Mouse (Mus musculus) cerebellum, adult 18-20 months (tissue): Measurements from ENCODE around the gene Egfl7.

Source experiments
- DNase-seq, 2 experiments: peaks; one replicate each; pipeline ENCODE4 v3.0.0; 2021

Egfl7 gene

DNA sequence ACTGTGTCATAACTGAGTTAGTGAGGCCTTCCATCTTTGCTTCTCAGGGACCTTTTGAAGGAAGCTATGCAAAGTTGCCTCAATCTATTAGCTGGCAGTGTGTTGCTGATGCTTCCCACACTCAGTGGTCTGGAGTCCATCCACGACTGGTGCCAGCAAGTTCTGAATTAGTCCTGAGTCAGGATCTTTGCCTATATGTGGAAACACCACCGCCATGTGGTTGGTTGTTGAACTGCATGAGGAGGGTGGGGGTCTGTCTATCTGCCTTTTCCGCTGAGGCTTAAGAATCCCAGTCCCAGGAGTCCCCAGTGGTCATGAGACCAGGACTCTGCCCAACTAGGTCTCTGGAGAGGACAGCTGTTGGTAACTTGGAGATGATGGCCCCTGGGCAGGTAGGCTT, 9.8 kb upstream of the Egfl7 start:
- DNase-seq, result peak; percentile 26 to 33

DNA sequence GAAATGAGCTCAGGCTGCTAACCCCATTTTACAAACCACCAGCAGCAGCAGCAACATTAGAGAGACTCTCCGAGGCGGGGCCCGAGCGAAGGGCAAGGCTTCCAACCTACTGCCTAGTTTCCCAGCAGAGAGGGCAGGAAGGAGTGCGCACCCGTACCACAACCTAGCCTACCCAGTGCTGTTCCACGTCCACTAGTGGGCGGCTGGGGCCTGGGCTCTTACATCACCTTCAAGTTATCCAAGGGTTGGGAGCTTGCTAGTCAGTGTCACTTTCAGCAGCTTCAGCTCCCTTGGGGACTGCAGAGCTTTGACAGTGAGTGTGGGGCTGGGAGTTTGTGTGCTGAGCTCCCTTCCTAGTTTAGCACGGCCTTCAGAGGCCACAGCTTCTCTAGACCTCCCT, 8.4 kb upstream of the Egfl7 start:
- DNase-seq, result no peak

DNA sequence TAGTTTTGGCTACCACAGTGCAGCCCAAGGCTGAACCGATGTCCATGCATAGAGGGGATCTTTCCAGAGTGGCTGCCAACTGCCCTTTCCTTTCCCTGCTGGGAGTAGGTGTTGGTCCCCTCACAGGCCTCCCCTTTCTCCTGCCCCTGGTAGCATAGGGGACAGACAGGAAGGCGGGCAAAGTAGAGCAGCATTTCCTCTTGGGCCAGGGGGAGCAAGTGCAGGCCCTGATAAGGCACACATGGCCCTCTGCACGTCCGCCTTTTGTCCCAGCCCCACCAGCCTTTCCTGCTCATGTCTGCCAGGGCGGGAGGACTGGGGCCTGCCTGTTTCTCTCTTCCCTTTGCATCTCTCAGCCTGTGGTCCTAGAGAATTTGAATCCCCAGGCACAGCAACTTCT, 8.0 kb upstream of the Egfl7 start:
- DNase-seq, result no peak

DNA sequence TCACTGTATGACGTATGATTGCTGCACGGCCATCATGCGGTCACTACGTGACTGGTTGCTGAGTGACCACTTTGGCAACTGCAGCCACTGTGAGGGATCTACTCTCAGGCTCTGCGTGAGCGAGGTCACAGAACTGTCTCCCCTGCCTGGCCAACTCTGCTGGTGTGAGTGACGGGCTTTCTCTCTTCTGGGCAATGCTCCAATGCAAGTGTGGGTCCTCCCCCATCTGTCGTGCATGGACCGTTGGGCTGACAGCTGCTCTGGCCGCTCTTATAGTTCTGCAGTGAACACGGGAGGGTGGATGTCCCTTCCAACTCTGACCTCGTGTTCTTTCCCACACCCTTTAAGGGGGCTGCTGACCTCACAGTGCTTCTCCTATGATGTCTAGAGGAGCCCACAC, 6.4 kb upstream of the Egfl7 start:
- no peak for DNase-seq

DNA sequence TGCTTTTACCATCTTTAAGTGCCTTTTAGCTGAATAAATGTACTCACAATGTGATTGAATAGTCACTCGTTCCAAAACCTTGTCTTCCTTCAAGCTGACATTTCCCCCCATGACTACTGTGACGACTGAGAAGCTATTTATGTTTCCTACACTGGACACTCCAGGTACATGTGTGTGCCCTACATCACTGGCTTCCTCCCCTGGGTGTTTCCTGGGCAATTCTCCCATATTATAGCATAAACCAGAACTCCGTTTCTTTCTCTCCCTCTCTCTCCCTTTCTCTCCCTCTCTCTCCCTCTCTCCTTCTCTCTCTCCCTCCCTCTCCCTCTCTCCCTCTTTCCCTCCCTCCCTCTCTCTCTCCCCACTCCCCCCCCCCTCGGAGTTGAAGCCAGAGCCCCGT, 6.0 kb upstream of the Egfl7 start:
- DNase-seq, result no peak

DNA sequence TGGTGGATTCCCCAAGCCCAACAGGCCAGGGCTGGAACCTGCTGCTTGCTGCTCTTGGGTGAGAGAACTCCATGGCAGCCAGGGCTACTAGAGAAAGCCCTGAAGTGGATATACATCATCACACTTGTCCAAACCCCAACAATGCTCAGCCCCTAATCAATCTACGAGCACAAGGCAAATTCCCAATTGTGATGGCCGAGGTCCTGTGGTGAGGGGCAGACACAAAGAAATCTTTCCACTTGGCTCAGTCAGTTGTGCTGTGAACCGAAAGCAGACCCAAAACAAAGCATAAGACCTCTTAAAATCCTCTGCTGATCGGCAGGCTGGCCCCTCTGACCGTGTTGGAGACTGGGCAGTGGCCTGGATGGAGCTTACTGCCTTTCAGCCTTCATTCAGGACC, 5.0 kb upstream of the Egfl7 start:
- no peak for DNase-seq

DNA sequence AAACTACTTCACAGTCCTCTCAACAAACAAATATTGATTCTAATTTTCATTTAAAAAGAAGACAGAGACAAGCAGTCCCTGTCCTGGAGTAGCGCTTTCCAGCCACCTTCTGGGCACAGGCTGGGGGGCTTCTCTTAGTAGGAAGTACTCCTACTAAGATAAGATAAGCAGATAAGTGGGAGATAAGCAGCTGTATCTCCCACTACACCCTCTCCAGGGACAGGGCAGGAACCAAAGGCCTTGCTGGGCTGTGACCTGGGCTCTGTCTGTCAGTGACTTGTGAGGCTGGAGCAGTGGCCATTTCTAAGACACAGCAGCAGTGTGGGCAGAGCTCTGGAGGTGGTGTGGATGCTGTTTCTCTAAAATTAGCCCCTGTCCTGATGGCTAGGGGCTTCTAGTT, 4.4 kb upstream of the Egfl7 start:
- no peak for DNase-seq

DNA sequence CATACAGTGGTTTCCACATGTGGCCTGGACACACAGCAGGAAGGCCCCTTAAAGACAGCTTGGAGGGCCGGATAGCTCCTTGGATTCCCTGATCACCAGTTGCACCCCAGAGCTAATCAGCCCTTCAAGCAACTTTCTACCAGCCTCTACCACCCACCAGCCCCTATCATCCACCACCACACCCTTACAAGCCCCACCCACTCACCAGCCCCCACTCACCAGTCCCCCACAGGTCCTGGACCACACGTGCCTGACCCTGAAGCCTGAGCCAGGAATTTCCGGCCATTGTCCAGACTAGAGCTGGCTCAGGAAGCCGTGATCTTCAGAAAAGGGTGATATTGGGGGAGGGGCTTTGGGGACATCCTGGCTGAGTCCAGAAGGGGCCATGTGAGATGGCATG, 3.9 kb upstream of the Egfl7 start:
- DNase-seq, result no peak

DNA sequence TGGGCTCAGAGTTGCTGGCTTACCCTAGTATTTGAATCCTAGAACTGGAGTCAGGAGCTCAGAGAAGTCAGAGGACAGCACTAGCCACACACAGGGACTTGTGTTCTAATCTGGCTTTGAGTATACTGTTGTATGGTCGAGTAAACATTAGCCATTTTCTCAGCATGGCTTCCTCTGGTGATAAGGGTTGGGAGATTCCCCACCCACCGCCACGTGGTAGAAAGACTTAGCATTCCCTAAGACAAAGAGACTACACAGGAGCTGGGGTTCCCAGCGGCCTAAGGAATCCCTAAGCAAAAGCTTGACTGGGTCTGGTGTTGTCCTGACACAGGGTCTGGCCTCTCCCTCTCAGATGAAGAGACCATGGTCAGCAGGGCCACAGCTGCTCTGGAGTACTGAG, 3.4 kb upstream of the Egfl7 start:
- DNase-seq, result no peak

DNA sequence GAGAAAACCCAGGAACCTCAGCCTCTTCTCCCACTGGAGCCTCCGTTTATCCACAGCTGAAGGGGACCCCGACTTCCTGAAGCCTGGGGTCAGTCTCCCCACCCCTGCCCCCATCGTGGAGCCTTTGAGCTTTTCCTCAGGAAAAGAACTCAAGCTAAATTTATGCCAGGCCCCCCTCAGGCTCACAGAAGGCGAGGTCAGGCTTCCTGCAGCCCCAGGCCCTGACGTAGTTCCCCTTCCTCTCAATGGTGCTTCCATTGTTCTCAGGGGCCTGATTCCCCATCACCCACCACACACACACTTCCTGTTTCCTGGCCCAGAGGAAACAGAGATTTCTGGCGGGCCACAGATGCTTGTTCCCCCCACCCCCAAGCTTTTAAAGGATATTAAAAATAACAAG, 1.4 kb upstream of the Egfl7 start:
- no peak for DNase-seq

DNA sequence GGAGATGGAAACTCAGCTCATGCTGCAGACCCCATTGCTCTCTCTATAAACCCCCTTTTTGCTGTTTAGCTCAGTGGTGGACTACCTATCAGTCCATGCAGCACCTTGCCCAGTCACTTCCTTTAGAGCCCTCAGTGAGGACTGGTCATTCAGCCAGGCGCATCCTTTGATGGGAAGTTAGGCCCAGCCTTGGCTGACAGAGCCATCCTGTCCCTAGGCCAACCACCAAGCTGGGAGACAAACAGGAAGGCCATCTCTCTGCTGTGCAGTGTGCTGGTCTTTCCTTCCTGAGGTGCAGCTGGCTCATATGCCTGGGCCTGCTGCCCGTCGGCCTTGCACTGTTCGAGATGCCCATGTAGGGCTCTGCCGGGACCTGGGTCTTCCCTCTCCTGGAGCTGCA, 937 bp downstream of the Egfl7 start:
- DNase-seq, result no peak

DNA sequence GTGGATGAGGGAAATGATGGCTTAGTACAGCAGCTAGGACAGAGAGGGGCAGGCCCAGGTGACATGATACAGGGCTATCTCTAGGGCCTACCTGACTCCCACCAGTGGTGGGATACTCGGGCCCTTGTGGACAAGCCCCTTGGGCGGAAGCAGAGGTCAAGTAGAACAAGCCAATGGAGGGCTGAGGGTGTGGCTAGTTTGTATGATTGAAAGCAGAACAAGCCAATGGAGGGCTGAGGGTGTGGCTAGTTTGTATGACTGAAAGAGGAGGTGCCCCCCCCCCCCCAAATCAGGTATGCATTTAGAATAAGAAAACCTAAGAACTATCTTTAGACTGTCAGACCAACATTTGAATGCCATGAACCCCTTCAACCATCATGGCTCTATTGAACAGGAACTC, 2.4 kb downstream of the Egfl7 start:
- DNase-seq, result no peak

DNA sequence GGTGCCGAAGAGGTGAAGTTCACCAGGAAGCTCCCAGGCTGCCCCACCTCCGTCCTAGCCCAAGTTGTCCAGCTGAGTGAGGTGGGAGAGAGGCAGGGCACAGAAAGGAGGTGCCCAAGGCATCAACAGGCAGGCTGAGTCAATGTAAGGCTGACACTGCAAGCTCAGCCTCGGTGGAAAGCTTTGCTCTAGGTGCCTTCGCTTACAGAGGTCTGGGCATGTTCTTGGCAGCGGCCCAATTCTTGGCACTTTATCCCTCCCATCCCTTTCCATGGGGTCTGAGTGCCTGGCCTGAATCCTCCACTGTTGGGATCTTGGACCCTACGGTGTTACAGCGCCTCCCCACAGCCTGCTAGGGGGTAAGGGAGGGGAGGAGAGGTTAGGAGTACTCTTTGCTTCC, 2.9 kb downstream of the Egfl7 start:
- no peak for DNase-seq

DNA sequence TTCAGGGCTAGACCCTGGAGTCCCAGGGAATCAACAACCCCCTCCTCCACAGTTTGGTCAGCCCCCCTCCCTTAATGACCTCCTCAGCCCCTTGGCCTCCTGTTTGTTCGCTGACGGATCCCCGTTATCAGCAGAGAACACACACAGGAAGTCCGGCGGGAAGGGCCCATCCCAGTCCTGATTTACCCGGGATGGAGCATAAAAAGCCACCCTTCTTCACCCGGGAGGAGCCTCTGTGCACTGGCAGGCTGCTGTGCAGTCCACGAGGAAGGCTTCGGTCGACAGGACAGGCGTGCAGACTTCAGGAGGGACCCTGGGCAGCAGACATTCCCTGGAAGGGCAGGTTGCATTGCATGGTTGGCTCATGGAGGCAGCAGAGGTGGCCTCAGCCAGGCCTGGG, 3.8 kb downstream of the Egfl7 start:
- DNase-seq, result no peak

DNA sequence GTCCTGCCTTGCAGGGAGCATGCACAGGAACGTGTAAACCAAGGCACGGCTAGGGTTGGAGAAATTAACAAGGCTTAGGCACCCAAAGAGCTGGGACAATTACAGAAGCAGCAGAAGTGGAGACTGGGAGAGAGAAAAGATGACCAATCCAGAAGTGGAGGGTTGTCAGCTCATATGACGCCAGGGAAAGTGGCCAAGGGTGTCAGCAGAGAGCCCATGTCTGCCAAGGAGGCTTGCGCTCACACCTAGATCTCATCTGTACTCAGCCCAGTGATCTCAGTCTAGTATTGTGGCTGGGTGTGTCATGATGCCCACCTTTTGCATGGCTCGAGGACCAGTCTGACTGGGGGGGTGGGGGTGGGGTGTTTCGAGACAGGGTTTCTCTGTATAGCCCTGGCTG, 5.9 kb downstream of the Egfl7 start:
- peak in 1 of 2 experiments; percentile 13 for DNase-seq

DNA sequence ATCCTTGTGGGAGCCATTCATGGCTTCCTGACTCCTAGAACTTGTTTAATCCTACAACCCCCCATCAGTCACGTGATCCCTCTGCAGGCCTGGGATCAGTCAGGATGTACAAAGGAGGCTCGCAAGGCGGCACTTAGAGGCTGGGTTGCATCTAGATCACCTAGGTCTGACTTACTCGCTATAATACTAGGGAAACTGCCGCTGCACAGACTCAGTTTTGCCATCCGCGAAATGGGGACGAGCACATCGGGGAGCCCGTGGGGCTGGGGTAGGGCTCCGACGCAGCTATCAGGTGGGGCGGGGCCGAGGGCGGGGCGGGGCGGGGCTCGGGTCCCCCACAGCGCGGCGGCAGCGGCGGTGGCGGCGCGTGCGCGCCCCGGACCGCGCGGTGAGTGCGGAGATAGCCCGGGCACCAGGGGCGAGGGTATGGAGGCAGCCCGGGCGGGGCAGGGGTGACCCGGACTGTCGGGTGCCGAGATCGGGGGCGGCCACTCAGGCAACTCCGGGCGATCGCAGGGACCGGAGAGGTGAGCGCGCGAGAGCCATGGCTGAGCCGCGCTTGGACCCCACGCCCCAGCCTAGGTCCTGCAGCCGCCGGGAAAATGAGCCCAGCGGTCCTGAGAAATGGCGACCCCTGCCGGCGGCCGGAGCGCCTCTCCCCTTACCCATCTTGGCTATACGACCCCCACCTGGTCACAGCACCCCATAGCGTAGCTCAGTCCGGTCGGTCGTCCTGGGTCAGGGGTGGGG, 6.7 kb downstream of the Egfl7 start, which contains the start of gene Gm20532:
TSS of gene Gm20532 (plus strand) at position 346 of the 750 bp plus-strand sequence.
- peak; percentile 50 to 74 for DNase-seq

DNA sequence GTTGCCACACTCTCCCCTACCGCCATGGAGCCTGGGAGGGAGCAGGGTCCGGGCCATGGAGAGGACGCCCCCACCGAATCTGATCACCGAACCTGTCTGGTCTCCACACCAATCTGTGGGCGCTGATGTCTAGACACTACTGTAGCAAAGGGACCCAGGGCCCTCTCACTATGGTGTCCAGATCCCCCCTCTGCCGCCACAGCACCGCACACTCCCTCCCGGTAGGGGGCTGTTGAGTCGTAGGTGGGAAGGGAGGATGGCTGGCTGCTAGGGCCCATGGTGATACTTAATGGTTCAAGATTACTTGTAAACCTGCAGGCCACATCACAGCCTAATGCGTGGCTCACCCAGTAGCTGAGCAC, 7.2 kb downstream of the Egfl7 start:
- no peak for DNase-seq

DNA sequence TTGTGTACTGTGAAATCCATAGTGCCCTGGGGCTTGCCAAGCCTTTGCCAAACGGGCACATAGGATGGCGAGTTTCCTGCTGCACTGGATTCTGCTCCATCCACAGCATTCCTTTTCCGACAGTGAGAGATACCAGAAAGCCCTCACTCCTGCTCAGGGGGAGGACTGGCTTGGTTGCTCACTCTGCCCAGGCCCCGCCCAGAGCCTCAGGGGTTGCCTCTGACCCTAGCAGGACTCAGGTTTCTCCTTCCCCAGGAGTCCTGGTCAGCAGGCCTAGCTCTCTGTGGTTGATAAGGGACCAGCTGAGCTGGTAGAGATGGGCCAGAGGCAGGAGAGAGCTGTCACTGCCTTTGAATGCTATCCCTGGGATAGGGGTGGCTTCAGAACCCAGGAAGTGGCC, 8.8 kb downstream of the Egfl7 start:
- DNase-seq, result no peak

DNA sequence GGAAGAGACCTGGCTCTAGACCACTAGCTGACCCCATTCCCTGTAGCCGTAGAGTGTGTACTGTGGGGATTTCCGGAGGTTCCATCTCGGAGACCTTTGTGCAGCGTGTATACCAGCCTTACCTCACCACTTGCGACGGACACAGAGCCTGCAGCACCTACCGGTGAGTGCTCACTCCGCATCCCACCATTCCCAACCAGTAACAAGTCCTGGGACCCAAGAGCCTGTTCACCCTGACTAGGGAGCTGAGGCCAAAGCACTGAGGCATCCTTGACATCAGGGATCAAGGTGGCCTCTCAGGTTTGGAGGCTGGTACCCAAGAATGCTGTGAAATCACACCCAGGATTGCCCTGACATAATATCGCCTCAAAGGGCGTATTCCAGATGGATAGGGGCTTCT, 9.5 kb downstream of the Egfl7 start:
- no peak for DNase-seq

DNA sequence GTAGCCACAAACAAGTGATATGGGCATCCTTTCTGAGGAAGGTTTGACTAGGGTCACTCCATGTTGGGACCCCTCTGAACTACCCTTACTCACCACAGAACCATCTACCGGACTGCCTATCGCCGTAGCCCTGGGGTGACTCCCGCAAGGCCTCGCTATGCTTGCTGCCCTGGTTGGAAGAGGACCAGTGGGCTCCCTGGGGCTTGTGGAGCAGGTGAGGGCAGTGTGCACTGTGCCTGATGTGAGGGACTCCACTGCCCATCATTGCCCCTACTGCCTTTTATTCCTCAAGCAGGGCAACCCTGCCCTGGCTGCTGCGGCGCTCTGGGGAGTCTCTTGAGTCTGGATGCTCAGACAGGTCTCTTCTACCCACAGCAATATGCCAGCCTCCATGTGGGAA, 10.5 kb downstream of the Egfl7 start:
- DNase-seq, result no peak

DNA sequence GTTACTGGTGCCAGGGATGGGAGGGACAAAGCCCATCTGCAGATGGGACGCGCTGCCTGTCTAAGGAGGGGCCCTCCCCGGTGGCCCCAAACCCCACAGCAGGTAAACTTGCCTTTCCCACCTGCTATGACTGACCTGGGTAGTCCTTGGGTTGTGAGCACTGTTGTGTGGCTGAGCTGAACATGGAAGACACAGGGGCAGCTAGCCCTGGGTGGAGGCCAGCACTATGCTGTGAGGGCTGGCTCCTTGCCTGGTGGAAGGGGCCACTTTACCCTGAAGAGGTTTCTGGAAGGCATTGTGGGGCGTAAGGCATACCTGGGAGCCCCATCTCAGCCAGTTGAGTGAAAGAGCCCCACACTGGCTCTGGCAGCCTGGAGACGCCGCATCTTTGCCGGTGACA, 11.1 kb downstream of the Egfl7 start:
- no peak for DNase-seq

DNA sequence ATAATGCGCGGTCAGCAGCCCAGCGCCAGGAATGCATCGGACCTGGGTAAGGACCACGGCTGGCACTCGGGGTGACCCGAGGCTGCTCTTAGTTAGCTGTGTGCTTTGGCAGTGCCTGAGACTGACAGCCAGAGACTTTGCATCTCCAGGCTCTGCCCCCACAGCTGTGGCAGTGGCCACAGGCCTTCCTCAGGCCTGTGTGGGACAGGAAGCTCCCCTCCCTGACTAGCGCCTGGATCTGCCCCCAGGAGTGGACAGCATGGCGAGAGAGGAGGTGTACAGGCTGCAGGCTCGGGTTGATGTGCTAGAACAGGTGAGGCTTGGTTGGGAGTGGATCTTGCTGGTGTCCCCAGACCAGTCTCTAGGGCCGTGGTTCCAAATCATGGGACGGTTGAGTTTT, 11.6 kb downstream of the Egfl7 start:
- DNase-seq, result no peak

DNA sequence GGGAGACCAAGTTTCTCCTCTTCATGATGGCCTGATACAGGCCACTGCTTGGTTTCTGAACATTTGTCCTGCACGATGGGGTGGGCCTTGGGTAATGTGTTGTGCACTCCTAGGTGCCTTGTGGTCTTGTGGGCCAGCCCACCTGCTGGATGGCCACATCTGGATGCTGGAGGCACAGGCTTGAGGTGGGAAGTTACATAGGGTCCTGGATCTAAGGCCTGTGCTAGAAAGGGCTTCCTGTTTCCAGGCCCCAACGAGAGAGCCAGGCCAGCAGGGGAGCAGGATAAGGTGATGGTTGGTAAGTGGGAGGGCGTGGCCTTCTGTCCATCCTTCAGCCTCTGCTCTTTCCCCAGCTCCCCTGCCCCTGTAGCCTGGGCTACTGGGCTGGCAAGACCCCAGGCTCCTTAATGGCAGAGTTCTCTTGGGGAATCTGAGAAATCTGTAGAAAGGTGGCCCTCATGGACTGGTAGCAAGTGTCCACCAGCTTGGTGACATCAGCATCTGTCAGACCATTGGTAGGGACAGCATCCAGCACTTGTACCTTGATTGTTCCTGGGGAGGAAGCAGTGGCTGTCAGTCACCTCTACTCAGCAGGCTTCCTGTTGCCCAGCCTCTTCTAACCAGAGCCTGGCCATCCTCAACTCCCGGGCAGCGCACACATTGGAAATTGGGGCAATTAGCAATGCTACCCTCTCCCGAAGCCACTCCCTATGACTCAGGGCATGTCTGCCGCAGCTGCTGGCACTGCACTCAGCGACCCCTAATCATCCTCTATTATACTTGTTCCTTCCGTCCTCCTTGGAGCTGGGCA, 13.6 kb downstream of the Egfl7 start:
- no peak for DNase-seq

DNA sequence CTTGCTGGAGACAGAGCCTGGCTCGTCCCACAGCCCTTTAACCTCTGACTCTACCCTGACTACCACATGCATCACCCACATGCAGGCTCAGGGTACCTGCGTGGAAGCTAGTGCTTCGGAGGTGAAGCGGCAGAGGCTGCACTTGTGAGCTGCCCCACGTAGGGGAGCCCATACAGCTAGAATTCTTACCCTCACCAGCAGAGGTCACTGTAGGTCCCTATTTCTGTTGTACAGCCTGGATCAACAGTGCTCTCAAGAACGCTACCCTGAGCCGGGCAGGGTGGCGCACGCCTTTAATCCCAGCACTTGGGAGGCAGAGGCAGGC, 14.2 kb downstream of the Egfl7 start:
- DNase-seq, result peak; percentile 23 to 28

DNA sequence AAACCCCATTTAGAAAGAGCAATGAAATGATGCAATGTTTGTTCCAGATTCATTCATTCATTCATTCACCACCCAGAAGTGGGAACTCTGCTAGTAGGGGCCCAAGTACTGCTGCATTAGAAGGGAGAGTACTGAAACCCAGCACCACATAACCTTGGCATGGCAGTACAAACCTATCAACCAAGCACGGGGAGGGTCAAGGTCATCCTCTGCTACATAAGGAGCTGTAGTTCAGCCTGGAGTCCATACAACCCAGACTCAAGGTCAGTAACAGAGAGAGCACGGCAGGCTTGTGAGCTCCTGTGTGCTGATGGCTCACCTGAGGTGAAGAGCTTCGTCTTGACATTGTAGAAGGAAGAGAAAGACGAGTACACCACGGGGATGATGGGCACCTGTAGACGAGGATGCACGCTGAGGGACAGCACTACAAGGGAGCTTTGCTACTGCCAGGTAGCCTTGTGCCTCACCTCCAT, 14.7 kb downstream of the Egfl7 start:
- no peak for DNase-seq
